Mouse (Mus musculus): ENCODE results near the gene Xpc. TPM values are rescaled to one million over a fixed set of nuclear protein-coding genes. Genes with fewer than 3 reads are reported as not detected.

Gene Xpc
- polyA plus RNA-seq (2015; fragmentation: Nextera tagmentation; extraction: Ambion mirVana) = 26.4 and 27.5 TPM in 2 replicates

- peak; percentile 98 for DNase-seq (ENCODE audit: low spot score)
These were observed at the start of gene Xpc, which contains the start of gene Lsm3 for GRCm38 (mm10) chr6:91515545-91516449. Xpc (minus strand) TSS chr6:91515888. Lsm3 (plus strand) TSS chr6:91515928.

DNA sequence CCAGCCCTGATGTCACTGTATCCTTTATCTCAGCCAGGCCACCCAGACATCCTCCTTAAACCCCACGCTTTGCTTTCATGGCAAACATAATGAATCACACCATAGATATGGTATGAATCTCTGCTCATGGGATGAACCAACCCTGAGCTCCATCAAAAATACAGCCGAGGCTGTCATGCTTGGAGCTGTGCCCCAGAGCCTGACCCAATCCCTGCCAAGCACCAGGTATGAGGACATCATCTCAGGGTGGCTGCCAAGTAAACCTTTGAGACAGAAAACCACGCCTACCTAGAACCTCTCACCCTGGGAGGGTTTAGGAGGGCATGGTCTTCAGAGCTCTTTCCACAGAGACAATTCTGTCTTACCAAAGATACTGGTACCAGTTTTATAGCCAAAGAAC is 47.3 kb upstream of the Xpc start:
- no peak for DNase-seq (ENCODE audit: low spot score)

DNA sequence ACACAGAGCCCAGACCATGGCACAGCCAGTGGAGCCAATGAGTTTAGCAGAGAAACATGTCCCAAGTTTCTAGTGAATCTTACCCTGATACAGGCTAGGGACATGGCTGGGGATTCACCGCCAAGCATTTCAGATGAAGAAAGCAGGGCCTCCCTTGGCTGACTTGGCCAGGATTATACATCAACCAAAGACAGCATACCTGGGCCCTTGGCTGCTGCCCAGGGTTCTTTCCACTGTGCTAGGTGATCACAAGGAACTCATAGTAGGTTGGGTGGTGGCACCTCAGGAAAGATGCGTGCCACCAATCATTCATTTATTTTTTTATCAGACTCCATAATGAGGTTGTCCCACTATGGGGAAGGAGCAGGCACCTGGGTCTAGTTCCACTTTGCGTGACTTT is 44.5 kb upstream of the Xpc start:
- DNase-seq (ENCODE audit: low spot score) = no peak

DNA sequence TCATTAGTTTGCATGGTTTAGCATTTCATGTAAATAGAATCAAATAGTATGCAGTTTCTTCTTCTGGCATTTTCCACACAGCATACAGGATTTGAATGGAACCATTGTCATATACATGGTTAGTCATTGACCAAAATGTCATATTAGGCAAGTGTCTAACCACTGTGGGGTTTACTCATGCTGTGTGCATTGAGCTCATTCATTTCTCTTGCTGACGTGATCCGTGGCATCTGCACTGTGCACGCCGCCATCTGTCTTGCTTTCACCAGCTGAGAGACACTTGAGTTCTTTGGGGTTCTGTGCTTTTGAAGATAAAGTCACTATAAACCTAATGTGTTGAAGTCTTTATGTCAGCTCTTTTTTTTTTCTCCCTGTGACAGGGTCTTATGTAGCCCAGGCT is 43.7 kb upstream of the Xpc start:
- DNase-seq (ENCODE audit: low spot score) = no peak

DNA sequence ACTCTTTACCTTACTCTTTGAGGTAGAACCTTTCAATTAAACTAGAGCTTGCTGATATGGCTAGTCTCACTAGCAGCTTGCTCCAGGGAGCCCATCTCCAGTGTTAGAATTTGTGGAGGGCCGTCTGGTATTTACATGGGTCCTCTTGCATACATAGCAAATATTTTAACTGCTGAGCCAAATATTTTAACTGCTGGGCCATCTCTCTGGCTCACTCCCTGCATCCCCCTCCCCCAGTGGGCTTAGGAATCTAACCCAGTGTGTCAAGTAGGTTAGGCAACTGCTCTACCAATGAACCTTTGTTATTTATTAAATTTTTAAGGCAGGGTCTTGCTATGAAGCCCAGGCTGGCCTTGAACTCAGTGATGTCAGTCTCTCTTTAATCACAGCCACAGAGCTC is 42.9 kb upstream of the Xpc start:
- DNase-seq (ENCODE audit: low spot score) = no peak

- DNase-seq (ENCODE audit: low spot score) = no peak
These were observed 37.0 kb upstream of the Xpc start for GRCm38 (mm10) chr6:91552693-91553092.

- no peak for DNase-seq (ENCODE audit: low spot score)
These were observed 36.0 kb upstream of the Xpc start for GRCm38 (mm10) chr6:91551671-91552070.

DNA sequence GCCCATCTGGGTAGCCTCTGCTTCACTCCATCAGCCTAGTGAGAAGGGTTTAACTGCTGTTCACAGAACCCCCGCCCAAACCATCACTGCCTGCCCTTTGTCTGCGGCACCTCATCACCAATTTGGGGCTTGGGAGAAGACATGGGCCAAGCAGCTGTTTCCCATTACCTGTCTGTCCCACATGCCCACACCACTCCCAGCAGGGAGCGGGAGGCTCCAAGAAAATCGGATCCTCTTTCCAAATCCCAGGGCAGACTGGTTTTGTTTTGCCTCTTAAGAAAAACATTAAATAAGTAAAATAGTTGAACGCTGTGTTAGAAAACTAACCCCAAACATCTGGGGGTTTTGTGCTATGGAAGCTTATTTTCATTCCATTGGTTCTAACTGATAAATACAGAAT is 33.9 kb upstream of the Xpc start:
- DNase-seq (ENCODE audit: low spot score) = no peak

DNA sequence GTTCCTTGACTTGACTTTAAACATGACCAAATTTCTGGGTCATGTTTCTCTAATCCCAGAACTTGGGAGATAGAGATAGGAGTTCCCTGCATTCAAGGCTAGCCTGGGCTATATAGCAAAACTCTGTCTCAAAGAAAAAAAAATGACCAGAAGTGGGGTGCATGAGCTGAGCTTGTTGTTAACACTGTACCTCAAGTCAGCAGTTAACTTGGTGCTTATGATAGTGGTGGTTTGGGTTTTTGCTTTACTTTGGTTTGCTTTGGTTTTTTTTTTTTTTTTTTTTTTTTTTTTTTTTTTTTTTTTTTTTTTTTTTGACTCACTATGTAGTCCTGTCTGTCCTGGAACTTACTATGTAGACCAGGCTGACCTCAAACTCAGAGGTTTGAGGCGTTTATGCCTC is 31.6 kb upstream of the Xpc start:
- DNase-seq (ENCODE audit: low spot score) = no peak

DNA sequence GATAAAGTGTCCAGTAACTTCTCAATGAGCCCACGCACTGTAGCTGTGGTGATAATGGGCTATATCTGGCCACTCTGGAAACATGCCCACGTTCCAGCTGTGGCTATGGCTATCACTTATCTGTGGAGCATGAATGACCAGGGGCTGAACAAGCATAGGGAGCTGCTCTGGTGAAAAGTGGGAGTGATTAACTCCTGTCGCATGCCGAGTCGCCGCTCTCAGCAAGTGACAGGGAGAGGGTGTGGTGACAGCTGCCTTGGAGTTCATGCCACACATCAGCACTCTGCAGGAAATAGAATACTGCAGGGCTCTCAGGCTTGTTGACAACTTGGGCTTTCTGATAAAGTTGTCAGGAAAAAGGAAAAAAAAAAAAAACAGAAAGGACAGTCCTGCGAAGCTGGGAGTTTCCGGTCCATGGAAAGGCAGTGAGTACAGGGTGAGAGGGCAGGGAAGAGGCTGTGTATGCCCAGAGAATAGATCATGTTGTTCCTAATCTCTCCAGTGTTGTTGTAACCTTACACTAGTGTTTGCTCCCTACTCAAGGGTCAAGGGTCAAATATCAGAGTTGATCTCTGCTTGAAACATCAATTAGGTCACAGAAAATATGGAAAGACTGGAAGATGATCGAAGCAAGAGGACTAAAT is 30.7 kb upstream of the Xpc start:
- no peak for DNase-seq (ENCODE audit: low spot score)

DNA sequence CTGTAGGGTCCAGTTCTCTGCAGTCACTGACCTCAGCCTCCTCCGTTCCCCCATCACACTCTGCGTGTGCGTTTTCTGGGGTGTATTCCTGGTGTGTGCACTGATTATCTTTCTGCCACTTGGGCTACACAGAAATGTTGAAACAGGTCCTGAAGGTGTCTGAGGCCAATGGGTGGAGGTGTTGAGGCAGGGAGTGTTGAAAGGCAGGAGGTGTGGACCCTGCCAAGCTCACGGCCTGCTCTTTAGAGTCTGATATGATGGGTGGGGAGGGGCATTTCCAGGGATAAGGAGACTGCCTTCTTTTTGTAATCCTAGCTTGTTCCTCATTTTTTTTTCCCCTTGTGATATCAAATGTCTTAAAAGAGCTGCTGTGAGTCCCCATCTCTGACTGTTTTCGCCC is 27.4 kb upstream of the Xpc start:
- DNase-seq (ENCODE audit: low spot score) = no peak

DNA sequence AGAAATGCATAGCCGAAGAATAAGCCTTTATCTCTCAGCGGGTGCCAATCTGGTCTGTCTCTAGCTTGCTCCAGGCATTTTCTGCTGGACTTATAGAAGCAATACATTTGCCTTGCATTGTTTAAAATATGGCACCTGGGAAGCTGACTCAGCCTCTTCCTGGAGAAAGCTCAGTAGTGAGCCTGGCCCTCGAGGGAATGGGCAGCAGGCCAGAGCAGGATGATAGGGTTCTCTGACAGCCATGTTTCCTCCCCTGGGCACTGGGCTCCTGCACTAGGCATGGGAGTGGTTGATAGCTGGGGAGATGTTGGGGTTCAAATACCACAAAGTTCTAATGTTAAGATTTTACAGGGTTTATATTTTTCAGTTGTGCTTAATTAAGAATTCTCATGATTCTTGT is 25.6 kb upstream of the Xpc start:
- no peak for DNase-seq (ENCODE audit: low spot score)

- no peak for DNase-seq (ENCODE audit: low spot score)
These were observed 20.5 kb upstream of the Xpc start for GRCm38 (mm10) chr6:91536047-91536765.

- no peak for DNase-seq (ENCODE audit: low spot score)
These were observed 19.5 kb upstream of the Xpc start for GRCm38 (mm10) chr6:91535231-91535630.

- no peak for DNase-seq (ENCODE audit: low spot score)
These were observed 18.6 kb upstream of the Xpc start for GRCm38 (mm10) chr6:91534268-91534667.

DNA sequence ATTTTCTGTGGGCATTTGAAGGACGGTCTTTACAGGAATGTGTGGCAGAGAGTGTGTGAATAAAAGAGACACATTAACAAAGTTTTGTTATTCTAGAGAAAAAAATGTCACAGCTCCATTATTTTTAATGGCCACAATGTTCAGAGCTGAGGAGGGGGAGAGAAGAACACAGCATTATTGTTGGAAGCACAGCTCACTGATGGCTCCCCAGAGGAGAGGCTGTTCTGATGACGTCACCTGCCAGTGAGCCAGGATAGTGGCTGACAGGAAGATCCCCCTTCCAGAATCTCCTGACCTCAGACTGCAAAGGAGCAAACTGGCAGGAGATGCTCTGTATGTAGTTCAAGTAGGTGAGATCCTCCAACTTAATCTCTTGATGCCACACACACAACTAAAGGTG is 18.1 kb upstream of the Xpc start:
- DNase-seq (ENCODE audit: low spot score) = no peak

DNA sequence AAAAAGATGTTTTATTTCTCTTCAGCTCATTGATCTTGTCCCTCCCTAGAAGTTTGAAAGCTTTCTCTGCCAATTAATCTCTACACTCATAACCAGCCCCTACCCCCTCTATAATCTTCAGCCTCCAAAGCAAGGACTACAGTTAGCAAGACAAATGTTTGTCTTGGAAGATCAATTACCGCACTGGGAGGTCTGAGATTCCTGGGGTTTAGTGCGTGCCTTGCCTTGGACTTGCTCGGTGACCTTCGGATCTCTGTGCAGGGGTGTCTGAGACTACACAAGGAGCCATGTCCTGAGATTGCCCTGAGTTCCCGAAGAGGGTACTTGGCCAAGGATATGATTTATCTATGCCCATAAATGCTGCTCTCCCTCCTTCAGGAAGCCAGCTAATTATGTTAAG is 17.7 kb upstream of the Xpc start:
- DNase-seq (ENCODE audit: low spot score) = no peak

DNA sequence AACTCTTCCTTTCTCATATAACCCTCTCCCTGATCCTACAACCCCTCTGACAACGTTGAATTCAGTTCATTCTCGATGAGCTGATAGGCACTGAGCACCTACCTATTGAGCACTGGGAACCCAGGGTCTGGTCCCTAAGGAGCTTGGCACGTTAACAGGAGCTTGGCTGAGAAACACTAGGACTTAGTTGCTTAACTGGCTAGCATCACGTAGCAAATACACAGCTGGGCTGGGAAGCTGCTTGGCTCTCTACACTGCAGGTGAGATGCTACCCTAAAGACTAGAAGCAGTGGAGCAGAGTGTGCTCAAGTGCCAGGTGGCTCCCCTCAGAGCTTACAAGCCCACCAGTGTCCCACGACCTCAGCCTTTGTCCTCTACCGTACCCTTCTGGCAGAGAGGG is 17.0 kb upstream of the Xpc start:
- no peak for DNase-seq (ENCODE audit: low spot score)

DNA sequence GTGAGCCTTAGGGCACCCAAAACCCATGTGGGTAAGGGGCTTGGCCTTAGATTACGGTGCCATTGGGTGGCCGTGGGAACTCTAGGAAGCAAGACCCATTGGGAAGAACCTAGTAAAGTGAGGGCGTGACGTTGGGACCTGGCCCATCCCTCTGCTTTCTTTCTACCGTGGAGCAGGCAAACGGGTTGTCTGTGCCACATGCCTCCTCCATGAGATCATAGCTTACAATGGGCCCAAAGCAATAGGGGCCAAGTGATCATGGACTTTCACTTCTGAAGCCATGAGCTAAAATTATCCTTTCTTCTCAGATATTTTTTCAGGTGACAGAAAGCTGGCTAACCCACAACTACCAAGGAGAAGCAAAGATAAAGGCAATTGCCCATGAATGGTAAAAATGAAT is 15.6 kb upstream of the Xpc start:
- no peak for DNase-seq (ENCODE audit: low spot score)

DNA sequence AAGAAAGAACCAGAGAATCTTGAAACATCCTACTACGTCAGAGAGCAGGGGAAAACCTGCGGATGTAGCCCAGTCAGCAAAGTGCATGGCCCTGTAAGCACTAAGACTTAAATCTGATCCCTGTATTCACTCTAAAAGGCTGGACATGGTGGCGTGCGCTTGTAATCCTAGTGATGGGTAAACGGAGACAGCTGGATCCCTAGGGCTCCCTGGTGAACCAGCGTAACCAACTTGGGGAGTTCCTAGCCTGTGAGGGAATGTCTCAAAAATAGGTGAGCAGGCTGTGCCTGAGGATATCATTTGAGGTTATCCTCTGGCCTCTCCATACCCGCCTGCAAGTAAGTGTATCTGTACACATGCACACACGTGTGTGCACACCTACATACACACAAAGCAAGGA is 15.0 kb upstream of the Xpc start:
- DNase-seq (ENCODE audit: low spot score) = no peak

DNA sequence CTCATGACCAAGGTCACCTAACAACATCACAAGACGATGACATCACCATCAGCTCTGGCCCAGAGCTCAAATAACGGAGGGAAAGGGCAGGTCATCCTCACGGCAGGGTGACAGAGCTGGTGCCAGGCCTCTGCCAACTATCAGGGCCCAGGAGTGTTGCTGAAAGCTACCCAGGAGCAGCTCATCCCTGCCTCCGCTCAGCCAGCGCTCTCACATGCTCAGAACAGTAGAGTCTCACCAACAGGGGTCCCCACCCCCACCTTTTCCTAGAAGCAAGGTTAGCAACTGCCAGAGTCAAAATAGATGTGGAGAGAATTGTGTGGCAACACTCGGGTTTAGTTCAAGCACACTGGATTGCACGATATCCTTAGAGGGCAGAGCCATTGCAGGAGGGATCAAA is 12.6 kb upstream of the Xpc start:
- no peak for DNase-seq (ENCODE audit: low spot score)

DNA sequence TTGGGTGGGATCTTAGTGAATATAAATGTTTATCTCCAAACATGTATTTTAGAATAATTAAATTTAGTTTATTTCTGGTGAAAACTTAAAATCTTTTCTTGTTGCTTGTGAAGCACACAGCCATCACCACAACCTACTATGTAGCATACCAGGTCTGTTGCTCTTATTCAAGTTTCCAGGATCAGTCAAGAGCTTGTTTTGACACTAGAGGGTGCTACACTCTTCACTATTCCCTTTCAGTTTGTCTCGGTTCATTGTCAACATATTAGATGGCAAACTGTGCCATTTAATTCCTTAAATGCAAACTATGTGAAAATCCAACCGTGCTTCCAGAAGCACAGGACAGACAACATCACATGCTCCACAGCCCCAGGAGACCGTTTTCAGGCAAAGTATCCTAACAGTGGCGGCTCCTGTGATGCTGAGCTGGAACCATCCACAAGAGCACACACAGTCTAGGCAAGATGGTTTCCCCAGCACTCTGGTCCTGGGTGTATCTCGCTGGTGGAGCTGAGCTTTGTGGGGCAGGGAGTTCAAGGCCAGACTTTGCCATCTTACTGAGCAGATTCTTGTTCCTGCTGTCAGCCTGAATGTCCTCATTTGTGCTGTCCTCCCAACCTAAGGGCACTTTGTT is 11.7 kb upstream of the Xpc start:
- DNase-seq (ENCODE audit: low spot score) = peak; percentile 42
